Mouse (Mus musculus) lung, postnatal 36 days (tissue): ENCODE measurements at regions not wholly inside any gene's neighbourhood (a gene's known extent, or its start where the extent isn't known, plus 50 kb on each side); places are given as distances from the start of the nearest gene placed in this dataset.
A peak's percentile ranks its signal among the peaks of the same experiment; 100 is the strongest.

Experiments used
- DNase-seq: peaks from one replicate; pipeline ENCODE4 v3.0.0; 2022; ENCODE audit warnings: mixed read lengths

DNA sequence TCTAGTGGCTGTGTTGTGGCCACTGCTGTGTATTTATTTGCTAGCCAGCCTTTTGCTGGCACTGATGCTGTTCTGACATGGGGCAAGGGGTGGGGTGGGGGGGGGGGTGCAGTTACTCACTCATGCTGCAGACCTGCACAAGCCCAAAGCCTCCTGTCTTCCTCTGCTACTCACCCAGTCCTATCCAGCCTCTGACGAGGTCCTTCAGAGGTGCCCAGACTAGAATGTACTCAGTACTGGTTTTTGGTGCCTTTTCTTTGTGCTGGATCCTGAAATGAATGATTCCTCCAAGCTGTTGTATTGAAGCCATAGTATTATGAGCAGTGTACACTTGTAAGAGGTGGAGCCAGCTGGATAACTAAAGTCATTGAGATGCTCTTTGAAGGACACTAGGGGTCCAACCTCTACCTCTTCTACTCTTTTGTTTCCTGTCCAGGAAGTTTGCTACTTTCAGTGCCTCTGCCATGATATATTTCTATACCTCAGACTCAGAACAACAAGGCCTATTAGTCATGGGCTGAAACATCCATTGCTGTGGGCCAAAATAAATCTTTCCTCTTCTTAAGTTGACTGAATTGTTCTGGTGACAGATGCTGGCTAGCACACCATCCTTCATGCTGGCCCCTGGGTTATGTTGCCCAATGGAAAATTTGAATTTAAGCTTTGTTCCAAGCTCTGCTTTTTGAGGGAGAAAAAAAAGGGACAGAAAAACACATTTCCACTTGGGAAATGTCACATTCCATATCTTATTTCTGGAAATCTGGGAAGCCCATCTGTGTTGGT is 128.1 kb upstream of the Gas1 start:
- peak; percentile 27 for DNase-seq

GRCm38 (mm10) chr13:60308062-60308801 is 131.1 kb upstream of the Gas1 start:
- DNase-seq, result peak; percentile 70

DNA sequence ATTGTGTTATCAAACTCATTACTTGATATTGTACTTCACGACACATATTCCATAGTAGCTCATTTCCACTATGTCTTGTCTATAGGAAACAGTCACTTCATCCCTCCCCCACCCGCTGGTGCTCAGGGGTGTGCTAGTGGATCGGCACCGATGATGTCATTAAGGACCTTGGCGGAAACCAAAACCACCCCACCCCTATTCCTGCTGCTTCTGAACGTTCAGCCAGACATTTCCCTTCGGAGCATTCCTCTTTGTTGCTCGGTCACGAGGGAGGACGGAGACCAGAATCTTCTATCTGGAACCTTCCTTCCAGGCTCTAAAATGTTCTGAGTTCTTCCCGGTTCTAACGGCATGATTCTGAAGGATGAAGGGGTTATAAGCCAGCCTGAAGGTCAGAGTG is 132.3 kb upstream of the Gas1 start:
- DNase-seq, result no peak

GRCm38 (mm10) chr13:60309926-60310325 is 132.8 kb upstream of the Gas1 start:
- DNase-seq, result no peak

GRCm38 (mm10) chr13:60312397-60313085 is 135.4 kb upstream of the Gas1 start:
- DNase-seq, result no peak

- peak; percentile 11 for DNase-seq
These were observed 141.4 kb upstream of the Gas1 start for GRCm38 (mm10) chr13:60318436-60319020.

DNA sequence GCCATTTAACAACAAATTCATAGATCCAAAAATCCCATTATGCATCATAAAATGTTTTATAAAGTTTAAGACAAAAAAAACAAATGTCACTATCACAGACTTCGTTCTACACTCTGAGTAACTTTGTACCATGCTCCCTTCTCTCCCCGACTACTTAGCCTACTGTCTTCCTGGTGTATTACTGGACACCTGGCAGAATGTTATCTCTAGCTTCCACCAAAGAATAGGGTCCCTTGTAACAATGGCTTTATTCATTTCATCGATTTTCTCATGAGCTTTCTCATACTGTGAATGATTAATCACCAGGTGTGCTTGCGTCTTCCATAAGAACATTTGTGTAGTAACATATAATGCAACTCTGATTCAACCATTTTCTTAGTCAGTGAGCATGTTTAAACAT is 142.1 kb upstream of the Gas1 start:
- DNase-seq, result no peak

DNA sequence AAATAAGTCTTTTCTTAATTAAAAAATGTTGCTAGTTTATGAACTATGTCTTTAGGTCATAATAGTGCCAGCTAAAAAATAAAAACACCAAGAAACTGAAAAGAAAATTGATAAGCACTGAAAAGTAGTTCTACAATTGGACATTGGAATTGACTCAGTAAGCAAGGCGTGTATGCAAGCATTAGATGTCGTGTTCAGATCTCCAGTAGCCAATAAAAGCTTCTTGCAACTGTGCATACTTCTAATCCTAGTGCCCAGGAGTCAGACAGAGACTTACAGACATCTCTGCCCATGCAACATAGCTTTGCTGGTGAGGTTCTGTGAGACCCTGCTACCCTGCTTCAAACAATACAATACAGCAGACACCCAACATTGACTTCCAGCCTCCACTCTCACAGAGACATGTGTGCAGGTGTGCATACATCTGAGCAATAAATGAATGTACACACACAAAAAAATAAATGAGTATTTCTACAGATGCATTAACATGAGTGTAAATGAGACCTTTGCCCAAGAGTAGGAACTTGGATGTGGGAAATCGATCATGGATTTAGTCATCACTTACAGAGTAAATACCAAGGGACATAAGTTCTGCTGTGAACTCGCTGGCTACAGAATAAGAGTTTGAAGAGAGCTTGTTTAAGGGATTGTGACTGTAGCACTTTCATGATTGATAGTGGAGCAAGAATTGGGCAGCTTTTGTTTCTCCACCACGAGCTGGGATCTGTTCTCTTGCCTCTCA is 142.9 kb upstream of the Gas1 start:
- no peak for DNase-seq

GRCm38 (mm10) chr13:60322579-60322978 is 145.4 kb upstream of the Gas1 start:
- DNase-seq, result no peak

GRCm38 (mm10) chr13:60330475-60331258 is 153.5 kb upstream of the Gas1 start:
- DNase-seq, result no peak

- no peak for DNase-seq
These were observed 159.0 kb upstream of the Gas1 start for GRCm38 (mm10) chr13:60336196-60336595.

- no peak for DNase-seq
These were observed 160.2 kb upstream of the Gas1 start for GRCm38 (mm10) chr13:60337383-60337782.

DNA sequence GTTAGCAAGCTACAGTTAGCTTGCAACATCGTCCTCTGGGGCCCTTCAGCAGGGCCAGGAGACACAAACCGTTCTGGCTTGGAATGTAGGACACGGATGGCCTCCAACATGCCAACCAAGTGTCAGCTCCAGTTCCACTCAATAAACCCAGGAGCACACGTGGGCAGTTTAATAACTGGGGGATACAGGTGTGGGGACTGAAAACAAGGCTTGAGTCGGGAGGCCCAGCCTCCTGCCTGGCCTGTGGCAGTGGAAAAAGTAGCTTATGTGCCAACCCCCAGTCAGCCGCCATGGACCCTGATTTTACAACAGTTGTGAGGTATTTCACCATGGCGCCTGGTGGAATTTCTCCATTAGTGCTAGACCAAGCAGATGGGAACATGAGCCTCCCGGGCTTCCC is 160.9 kb upstream of the Gas1 start:
- DNase-seq, result no peak

GRCm38 (mm10) chr13:60340068-60340467 is 162.9 kb upstream of the Gas1 start:
- DNase-seq, result no peak

DNA sequence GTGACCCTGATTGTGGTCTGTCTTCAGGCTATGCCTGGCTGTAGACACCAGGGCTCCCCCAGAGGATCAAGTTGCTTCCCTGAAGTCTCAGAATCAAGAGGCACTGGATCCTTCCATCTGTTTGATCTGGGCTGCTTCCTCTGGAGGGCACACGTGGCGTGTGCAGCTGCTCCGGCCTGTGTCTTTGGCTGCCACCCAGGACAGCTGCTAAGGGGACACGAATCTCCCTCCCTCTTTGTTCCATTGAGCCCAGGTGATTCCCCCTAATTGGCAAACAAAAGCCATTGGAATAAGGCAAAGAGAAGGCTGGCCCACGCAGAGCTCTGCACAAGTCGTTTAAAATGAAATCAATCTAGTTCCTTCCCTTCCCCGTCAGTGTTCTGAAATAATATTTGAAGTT is 170.7 kb upstream of the Gas1 start:
- peak; percentile 26 for DNase-seq

DNA sequence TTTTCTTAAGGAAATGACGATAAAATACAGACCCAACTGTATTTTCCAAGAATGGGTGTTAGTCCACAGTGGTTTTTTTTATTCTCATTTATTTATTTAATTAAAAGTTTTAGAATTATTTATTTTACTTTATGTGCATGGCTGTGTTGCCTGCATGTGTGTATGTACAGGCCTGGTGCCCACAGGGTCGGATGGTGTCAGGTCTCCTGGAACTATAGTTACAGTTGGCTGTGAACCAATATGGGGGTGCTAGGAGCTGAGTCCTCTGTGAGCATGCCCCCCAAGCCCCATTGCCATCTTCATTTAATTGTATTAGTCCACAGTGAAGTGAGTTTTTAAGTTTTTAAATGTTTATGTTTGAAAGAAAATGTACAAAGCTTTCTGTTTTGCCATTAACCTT is 171.3 kb upstream of the Gas1 start:
- no peak for DNase-seq

- DNase-seq, result no peak
These were observed 178.7 kb upstream of the Gas1 start for GRCm38 (mm10) chr13:60355707-60356490.

DNA sequence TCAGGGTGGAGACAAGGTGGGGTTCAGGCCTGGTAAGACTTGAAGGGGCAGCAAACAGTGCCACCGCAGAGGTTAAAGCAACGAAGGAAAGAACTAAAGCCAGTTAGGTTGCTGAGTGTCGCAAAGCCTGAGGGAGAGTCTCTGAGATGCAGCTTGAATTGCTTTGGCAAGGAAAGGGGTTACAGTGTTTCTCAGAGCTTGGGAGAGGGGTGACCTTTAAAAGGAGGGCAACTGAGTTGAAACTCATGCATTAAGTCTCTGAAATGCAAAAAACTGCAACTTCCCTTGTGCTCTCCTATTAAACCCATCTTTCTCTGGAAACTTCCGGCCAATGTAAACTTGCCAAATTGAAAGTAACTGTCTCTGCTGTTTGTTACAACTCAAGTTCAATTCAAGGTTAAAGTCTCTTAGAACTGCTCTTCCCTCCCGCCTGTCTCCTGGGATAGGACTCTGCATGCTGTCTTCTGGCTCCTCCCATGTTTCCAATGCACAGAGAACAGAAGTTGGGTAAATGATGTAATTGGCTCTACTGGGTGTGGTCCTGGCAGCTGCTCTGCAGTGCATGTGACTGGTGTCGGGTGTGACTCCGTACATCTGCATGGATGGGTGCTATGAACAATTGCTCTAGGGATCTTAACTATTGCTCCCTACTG is 181.4 kb upstream of the Gas1 start:
- DNase-seq, result peak; percentile 18

GRCm38 (mm10) chr13:60364778-60365672 is 187.9 kb upstream of the Gas1 start:
- DNase-seq, result no peak
